Mouse (Mus musculus): ENCODE measurements at regions not wholly inside any gene's neighbourhood (a gene's known extent, or its start where the extent isn't known, plus 50 kb on each side); places are given as distances from the start of the nearest gene placed in this dataset.

DNA sequence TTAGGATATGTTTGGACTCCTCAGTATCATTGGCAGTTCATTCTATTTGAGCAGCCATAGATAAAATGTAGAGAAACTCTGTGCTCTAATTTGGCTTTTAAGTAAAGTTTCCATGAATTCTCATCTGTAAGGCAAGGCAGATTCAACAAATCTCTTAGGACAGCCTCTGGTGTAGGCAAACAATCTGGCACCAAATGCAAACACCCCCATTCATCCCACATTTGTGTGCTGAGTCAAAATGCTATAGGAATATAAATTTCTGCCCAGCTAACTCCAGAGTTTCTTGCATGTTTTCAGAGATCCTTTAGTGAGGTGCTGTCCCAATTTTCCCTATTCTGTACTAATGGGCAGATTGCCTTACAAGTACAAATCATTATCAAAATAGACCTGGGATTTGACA is 695.7 kb upstream of the Kif18a start:
- DNase-seq (ENCODE audit: low read depth, low spot score), result no peak

DNA sequence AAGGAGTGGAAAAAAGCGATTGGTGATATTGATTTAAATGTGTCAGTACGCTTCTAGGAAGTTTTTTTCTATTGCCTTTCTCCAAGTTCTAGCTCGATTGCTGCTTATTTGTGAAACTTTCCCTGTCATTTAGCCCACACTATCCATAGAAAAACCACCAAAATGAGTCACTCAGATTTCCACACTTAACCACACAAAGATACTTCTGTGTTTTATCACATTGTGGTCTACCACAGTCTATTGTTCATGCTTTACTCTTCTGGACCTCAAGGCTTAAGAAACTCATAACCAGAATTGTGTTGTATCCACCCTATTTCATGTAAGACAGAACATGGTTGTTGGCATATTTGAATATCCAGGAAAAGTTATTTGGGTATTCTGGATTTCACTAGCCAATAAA is 687.0 kb upstream of the Kif18a start:
- DNase-seq (ENCODE audit: low read depth, low spot score), result no peak
- 75% methylated on average over 3 of the region's 3 CpGs for WGBS

DNA sequence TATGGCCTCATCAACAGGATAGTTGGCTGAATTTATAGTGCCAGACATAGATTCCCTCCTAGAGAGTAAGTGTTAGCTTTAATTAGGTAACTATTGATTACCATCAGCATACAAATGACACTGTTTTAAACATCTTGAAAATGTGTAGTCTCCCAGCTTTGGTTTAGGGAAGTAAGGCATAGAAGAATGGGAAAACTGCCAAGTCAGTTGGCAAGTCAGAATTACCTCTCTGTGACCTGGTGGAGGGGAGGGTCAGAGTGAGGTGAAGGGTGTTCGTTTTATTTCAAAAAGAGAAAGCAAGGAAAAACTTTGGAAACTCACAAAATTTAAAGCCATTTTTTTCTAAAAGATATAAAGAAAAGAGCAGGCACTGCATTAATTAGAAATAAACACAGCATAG is 680.2 kb upstream of the Kif18a start:
- DNase-seq (ENCODE audit: low read depth, low spot score), result no peak
- WGBS, result 17% methylated on average over 1 of the region's 1 CpGs

DNA sequence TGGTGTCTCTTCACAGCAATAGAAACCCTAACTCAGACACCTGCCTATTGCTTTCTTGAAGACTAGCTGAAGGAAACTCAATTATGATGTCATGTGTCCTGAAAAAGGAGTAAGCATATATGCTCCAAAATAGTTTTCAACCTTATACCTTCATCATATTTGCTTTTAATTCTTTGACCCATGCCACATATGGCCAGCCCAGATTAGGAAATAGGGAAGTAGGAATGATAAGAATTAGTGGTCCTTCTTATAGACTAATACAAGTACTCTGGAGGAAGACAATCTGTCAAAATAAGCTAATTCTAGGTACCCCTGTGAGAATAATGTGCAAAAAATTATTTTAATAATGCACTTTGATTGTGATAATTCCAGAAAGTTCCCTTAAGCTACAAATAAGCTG is 661.0 kb upstream of the Kif18a start:
- no peak for DNase-seq (ENCODE audit: low read depth, low spot score)

DNA sequence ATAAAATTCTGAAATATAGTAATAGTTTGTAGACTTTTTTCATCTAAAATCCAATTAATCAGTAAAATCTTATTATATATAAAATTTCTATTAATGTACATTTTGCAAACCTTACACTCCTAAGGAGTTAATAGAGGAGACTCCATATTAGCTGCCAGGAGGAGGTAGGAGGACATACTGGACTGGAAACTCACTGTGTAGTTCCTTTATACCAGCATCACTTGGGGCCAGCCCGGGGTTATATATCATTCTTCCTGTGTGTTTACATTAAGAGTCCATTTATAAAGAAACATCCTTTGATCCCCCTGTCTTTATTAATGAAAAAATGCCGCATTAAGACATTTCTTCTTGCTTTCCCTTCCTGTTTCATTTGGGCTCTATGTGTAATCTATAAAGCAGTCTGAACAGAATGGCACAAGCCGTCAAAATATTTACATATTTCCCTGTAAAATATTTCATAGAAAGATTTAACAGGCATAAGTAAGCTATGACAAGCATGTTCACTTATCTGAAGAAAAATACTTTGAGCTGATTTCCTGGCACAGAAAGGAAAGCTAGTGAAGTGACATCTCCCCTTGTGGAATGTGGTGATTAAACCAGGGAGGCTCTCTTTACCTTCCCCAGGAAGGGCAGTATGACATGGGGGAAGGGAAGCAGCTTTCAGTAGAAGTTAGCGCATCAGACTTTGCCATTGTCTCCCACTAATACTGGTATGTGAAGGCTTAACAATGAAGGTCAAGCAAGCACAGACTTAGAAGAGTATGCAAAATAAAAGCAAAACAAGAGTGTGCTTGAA is 658.0 kb upstream of the Kif18a start:
- 41% methylated on average over 4 of the region's 4 CpGs for WGBS
- no peak for DNase-seq (ENCODE audit: low read depth, low spot score)

DNA sequence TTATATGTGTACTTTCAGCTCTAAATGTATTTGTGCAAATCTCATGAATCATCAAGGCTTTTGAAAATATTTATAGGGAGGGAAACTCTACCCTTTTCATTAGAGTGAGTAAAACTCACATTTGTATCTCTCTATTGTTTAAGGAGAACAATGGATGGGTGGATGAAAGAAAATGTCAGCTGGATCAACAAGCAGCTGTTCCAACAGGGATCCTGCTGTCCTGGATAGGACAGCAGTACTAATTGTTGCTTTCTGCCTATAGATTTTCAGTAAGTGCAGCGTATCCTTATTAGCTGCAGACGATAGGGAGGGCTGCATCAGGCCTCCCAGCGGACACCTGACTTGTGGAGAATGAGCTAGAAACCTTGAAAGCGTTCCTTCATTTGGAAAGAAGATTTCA is 644.9 kb upstream of the Kif18a start:
- WGBS, result 86% methylated on average over 4 of the region's 4 CpGs
- DNase-seq (ENCODE audit: low read depth, low spot score), result no peak

DNA sequence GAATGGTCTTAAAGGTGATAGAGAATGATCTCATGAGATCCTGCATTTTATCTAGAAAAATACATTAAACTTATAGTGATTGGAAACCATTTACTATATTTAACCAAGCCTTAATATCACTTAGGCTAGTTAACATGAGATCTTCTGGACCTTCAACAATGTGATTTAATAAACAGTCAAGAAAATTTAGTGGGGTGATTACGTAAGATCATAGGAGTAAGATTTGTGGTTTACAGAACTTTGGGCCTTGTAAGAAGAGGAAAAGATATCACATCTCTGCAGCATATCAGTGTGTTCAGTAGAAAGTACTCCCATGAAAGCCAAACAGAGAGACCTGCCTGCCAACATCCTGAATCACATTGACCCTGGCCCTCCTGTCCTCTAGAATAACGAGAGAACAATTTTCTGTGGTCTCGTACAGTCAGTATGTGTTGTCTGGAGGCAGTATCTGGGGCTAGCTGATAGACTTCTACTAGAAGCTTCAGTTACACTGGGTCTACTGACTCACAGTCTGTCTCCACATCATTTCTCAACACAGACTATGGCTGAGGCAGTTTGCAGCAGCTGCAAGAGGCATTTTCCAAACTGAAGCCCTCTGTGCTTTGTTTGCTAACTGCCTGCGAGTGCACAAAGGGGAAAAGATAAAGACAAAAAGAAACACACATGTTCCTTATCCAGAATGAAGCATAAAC is 619.7 kb upstream of the Kif18a start:
- 47% methylated on average over 4 of the region's 4 CpGs for WGBS
- DNase-seq (ENCODE audit: low read depth, low spot score), result no peak

DNA sequence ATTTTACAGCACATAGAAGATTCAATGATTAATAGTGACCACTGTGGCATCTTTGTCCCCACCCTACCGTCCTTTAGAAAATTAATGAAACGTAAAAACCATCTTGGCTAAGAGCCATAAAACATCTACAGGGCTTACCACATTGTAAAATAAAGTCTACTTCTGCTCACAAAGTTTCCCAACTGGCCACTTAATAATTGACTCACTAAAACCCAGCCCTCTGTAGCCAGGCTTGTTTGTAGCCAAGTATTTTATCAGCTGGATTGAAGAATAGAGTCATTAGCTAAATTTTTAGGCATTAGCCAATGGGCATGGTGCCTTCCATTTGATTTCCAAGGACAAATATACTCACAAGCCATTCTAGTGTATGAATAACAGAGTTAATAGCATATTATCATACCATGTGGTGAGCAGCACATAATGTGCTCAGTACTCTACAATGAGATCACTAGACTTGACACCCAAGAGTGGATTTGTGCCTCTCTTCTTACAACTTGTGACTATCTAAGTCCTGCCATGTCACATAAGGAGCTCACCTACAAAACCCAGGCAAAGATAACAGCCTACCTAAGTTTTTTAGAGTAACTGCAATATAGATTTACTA is 602.7 kb upstream of the Kif18a start:
- 43% methylated on average over 2 of the region's 2 CpGs for WGBS
- no peak for DNase-seq (ENCODE audit: low read depth, low spot score)

DNA sequence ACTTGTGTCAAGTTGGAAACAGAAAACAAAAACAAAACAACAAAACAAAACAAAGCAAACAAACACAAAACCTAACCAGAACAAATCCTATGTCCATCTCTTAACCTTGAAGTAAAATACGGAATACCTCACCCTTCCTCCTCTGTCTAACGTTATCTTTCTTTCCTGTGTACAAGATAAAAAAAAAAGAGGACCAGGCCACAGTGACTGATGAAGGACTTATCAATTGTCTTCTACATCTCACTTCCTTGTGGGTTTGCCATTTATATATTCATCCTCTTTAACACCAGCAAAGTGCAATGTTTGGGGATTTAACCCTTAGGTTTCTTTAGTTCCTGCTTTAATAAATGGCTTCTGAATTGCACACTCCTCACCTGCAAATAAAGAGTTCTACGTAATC is 599.0 kb upstream of the Kif18a start:
- no peak for DNase-seq (ENCODE audit: low read depth, low spot score)
- 86% methylated on average over 3 of the region's 3 CpGs for WGBS

DNA sequence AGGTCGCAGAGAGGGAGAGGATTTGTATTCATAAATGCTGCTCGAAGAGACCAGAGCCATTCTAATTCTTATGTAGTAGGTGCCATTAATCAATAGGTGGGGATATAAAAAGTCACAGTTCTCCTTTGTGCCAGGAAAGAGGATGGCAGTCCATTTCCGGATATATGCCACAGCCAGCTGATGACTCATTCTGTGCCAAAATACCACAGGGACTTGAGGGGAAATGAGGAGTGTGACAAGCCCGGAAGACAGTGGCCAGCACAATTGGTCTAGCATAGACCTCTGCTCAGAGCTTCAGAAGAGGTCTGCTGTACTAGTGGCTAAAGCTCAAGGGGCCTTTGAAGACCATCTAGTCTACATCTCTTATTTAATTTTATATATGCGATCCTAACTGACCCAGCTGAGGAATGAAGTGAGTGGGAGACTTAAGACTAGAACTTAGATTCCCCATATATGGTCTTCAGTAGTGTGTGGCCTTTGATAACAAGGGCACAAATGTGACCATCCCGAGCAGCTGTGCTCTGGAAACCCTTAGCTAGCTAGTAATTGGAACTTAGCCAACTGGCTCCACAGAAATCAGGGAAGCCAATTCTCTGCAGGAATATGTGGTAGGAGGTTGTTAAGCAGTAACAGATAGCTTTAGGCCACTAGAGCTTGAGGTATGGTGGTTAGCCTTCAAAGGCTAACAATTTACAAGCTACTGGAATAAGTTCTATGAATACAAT is 594.4 kb upstream of the Kif18a start:
- 63% methylated on average over 6 of the region's 6 CpGs for WGBS
- no peak for DNase-seq (ENCODE audit: low read depth, low spot score)

DNA sequence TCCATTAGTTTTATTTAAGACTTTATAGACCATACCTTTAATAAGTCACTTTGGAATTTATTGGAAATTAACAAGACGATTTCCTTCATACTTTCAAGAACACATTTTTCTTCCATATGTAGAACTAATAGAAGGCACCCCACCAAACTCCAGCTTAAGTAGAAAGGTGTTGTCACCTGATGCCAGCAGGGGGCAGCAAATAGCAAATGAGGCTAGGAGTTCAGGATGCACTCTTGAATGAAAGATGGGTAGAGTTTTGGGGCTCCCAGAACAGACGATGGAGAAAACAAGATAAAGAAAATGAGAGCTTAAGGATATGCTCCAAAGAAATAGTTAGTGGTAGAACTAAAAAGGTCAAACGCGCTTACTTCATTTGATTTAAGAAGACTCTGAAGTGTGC is 590.4 kb upstream of the Kif18a start:
- DNase-seq (ENCODE audit: low read depth, low spot score), result no peak
- WGBS, result 56% methylated on average over 4 of the region's 4 CpGs

DNA sequence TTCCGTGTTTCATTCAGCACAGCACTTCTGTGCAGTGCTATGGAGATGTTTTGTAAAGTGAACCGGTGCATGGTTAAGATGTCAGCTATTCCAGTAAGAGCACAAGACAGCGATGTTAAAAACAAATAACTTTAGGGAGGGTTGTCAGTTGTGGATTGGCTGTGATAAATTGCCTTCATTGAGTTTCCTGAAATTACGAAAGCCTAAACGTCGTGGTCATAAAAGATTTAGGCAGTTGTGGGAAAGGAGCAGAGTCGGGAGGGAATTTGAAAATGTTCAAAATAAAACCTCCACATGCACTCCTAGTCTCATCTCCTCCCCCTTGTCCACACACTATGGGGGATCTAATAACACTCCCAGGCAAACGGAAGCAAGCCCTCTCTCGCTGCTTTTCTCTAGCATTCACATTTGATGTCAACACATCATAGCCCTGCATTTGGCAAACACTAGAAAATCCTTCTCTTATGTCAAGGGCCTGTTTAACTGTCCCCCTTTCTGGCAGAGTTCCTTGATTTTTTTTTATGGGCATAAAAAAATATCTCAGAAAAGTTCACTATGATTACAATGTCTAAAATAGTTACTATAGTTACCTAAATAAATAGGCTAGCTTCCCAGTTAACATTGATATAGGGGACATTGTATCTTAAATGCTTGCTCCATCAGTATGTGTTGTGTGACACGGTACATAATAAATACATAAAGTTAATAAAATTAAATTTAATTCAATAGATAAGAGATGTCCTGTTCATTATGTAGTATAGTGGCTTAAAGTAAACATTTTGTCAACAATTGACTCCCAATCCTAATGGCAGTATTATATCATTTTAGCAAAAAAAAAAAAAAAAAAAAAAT is 589.2 kb upstream of the Kif18a start:
- WGBS, result 40% methylated on average over 10 of the region's 10 CpGs
- no peak for DNase-seq (ENCODE audit: low read depth, low spot score)

DNA sequence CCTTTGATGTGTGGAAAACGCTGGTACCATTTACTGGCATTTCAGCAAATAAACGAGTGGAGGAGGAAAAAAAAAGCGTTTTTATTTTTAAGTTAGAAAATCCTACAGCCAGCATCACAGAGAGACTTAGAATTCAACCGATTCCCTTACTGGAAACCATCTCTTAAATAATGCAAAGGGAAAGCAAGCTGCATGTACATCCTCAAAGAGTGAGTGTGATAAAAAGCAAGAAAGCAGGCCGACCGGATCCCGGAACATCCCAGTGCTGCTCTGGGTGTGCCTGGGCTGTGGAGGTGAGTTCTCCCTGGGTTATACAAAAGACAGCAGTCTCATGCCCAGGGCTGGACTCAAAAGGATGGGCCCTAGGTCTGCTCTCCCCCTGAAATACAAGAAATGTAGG is 579.2 kb upstream of the Kif18a start:
- no peak for DNase-seq (ENCODE audit: low read depth, low spot score)
- WGBS, result 49% methylated on average over 7 of the region's 7 CpGs

DNA sequence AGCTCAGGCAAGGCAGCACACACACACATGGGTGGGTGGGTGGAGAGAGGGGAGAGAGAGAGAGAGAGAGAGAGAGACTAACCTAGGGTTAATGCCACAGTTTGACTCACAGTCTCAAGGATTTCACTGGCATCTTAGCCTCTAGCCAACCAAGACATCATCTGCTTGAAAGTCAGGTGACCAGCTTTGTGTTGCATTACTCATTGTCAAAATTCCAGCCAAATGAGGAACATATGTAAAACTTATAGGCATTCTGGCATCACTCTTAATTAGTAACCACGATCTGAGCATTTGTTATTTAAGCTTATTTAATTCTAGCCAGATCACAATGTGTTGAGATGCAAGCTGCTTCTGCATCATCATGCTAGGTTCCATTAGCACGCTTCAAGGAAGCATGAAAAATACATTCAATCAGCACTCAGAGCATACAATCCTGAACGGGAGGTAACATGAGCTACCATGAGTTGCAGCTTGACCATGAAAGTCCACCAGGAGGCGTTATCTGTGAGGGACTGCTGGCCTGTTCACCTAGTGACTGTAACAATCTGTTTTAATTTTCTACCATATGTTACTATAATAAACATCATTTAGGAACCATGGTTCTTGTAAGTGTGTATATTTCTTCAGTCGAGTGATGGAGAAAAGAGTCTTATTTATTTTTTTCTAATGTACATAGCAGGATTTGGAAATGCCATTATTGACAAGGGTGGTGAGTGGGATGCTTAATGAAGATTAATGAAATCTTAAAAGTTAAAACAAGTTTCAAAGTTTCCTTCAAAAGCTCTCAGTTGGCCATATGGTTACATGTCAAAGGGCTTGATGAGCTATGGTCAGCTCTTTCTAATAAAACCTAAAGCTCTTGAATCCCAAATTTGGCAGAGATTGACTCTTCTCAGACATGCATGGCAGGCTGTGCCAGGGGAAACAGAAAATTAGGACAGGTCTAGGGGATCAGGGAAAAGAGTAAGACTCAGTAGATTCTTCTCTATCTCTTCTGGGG is 572.4 kb upstream of the Kif18a start:
- DNase-seq (ENCODE audit: low read depth, low spot score), result no peak
- 78% methylated on average over 5 of the region's 5 CpGs for WGBS

DNA sequence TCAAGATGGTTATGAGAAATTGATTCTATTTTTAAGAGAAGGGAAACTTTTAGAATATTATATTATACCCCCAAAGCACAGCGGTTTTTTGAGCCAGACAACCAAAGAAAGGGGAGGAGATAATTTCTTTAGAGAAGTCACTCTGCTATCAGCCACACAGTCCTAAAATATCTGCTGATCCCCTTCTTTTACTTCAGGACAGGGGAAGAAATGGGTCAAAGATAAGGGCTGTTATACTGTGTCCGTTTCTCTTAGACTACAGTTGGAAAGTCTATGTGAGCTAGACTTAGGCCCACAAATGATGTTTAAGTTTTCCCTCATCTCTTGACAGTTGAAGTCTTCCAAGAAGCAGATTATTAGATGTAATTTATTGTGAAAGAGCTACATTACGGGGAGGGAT is 538.5 kb upstream of the Kif18a start:
- 73% methylated on average over 3 of the region's 3 CpGs for WGBS

DNA sequence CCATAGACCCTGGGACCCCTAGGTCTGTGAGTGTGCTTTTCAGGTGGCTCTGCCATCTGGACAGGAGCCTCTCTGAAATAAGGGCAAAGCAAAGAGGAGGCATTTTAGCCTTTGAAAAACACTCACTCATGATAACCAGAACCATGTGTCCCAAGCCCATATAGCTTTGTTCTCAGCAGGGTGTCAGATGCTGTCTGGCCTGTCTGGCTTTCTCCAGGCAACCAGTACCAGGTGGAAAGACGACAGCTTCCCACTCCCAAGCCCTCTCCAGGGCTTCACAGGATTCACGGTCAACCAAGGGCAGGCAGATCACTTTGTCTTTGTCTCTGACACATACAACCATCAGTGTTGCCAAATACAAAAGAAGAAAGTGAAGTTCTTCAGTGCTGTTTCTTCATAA is 537.0 kb upstream of the Kif18a start:
- no peak for DNase-seq (ENCODE audit: low read depth, low spot score)
- WGBS, result 69% methylated on average over 2 of the region's 2 CpGs

More for the DNA sequence above, 538.5 kb upstream of the Kif18a start:
- no peak for DNase-seq (ENCODE audit: low read depth, low spot score)

DNA sequence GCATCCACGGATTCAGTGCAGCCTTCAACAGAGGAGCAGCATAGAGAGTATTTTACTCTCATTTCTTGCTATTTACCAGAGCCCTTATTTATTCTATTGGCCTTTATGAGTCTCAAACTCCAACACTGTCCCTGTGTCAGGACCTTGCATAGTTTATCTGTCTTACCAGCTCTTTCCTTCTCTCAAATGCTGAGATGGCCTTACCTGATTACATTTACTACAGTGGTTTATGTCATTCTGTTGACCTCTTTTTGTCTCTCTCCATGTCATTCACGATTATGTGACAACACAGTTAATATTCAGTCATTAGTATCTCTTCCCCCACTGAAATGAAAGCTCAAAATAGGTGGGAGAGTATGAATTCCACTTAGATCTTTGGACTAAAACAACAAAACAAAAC is 535.7 kb upstream of the Kif18a start:
- no peak for DNase-seq (ENCODE audit: low read depth, low spot score)
- WGBS, result 63% methylated on average over 2 of the region's 2 CpGs

DNA sequence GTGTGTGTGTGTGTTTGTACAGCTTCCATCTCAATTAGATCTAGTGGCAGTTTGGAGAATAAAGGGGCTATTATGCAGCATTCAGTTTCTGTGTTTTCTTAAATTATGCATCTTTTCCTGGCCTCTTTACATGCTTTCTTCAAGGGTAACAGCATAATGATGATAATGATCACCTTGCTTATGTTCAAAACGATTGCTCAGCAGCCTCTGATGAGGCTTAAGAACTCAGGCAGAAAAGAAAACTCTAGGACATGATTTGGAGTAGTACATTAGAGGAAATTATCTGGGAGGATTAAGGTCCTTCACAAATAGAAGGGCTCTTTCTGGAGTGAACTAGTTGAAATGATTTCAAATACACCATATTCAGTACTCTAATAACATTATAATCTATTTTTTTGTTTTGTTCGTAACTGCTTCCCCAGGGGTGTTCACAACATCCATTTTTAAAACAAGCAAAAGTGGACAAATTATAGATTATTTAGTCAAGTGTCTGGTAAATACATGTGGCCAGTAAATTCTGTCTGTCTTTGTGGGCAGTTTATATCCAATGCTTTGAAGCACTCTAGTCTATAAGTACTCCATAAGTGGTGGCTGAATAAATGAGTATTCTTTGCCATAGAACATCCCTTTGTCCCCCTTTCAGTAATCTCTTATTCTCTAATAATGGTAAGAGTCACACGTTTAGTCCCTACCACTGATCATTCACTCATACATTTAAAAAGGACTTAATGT is 526.9 kb upstream of the Kif18a start:
- DNase-seq (ENCODE audit: low read depth, low spot score), result no peak
- 49% methylated on average over 3 of the region's 3 CpGs for WGBS
